Mouse (Mus musculus): Measurements from ENCODE around the gene Samd14.
"Not testable (repeated sequence)": the region's sequence is repeated elsewhere in the genome, so short reads cannot be mapped to it uniquely, and the experiment has no call there.

The Samd14 gene

DNA sequence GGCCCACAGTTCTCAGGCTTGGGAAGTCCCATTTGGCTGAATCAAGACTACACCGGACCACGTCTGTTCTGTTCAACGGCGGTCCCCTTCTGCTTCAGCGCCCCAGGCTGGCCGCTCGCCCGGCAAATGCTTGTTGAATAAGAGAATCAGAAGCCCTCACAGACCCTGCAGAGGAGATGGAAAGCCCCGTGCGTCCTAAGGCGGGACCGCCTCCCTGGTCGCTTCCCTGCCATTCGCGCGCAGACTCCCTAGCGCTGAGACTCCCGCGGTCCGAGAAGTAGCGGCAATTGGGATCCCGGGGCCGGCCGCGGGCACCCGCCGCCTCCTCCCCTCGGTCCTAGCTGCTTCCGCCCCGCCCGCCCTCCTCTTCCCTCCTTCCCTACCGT is at the start of gene Samd14:
Gene Samd14 (plus strand): TSS at position 251 of the 386 bp plus-strand sequence.
- 0 out of 2 replicates have a peak, but pooled peaks have one; percentile 26 for ATAC-seq (ENCODE audit: insufficient number of reproducible peaks, low FRiP score, low TSS enrichment)

DNA sequence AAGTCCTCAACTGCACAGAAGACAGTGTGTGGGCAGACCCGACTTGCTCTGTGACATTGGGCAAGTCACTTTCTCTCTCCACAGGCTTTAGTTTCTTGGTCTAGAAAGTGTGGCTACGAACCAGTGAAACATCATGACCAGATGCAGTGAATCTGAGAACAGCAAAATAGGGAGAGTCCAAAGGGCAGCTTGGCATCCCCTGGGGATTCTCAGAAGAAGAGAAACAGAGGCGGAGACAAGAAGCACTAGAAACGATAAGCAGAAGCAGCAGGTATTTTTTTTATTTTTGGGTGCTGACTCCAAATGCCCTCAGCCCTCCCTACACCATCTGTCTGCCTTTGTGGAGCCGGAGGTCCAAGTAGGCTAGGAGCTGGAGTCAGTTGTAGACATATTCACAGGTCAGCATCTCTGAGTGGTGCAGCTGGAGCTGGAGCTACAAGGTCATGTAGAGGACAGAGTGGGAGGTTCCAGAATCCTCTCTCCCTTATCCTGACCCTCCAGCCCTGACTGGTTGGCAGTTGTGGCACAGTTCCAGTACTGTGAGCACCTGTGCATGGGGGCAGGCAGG is 47.1 kb upstream of the Samd14 start:
- no peak; the same call in 1 of the 2 replicates for ATAC-seq (ENCODE audit: insufficient number of reproducible peaks, low FRiP score, low TSS enrichment)

DNA sequence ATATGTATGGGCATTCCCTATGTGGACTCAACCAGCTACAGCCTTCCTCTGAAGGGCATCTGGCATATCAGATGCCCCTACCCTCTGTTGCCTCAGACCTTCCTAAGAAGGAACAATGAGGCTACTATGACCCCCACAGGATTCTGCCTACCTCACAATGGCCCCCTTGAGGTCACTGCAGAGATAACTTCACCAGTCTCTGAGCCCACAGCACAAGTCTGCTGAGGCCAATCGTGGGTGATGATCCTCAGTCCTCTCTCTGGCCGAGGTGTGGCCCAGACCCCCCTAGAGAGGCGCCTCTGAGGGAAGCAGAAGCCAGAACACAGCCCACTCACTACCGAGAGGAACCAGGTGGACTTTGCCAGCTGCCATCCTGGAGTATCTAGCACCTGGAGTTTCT is 42.3 kb upstream of the Samd14 start, which contains the start of gene Hils1:
Gene Hils1 (plus strand): TSS at position 175 of the 400 bp plus-strand sequence.
- ATAC-seq (ENCODE audit: insufficient number of reproducible peaks, low FRiP score, low TSS enrichment) = no peak

DNA sequence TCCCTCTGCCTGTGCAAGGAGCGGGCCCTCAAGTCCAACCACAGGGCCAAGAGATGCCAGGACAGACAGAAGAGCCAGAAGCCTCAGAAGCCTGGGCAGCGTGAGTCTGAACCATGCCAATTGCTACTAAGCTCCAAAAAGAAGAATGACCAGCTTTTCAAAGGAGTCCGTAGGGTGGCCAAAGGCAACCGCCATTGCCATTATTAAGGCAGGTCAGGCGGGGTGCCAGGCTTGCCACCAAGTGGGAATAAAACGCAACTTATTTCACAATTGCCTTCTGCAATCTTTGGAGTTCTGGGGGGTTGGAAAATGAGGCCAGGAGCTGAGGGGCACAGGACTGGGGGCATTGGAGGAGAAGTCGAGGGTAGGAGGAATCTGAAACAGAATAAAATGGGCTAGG is 41.5 kb upstream of the Samd14 start:
- no peak for ATAC-seq (ENCODE audit: insufficient number of reproducible peaks, low FRiP score, low TSS enrichment)

DNA sequence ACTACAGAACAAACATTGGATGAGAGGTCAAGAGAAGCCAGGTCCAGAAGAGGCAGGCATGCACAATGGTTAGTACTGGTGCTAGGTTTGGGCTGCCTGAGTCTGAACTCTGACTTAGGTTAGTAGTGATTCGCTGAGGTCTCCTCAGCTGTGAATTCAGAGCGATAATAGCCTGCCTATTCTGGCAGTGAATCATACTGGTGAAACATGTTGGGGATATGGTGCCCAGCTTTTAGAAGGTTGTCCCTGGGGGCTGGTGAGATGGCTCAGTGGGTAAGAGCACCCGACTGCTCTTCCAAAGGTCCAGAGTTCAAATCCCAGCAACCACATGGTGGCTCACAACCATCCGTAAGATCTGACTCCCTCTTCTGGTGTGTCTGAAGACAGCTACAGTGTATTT is 40.0 kb upstream of the Samd14 start:
- not testable (repeated sequence) for ATAC-seq (ENCODE audit: insufficient number of reproducible peaks, low FRiP score, low TSS enrichment)

DNA sequence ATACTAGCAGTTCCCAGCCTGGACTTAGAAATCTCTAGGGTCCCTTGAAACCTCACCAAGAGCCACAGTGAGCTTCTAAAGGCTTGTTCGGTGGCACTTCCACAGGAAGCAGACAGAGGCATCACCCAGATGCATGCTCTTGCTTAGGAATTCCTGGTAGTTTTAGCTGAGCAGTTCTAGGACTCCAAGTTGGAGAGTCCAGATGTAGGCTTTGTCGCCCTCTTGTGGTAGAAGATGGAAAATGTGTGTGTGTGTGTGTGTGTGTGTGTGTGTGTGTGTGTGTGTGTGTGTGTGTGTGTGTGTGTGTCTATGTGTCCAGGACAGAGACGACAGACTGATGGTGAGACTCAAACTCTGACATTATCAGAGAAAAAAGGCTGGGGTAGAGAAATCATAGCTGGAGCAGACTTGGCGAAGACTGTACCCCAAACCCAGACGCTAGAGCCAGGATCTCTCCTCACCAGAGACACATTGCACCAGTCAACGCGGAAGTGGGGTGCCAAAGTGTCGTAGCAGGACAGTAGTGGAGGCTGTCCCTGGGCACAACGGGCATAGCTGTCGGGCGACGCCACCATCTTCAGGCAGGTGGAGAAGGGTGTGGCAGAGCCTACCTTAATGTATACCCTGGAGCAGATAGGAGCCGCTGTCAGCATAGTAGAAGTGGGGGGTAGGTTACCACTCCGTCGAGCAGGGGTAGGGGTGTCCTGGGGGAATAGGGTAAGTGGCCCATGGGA is 39.3 kb upstream of the Samd14 start:
- ATAC-seq (ENCODE audit: insufficient number of reproducible peaks, low FRiP score, low TSS enrichment) = no peak

DNA sequence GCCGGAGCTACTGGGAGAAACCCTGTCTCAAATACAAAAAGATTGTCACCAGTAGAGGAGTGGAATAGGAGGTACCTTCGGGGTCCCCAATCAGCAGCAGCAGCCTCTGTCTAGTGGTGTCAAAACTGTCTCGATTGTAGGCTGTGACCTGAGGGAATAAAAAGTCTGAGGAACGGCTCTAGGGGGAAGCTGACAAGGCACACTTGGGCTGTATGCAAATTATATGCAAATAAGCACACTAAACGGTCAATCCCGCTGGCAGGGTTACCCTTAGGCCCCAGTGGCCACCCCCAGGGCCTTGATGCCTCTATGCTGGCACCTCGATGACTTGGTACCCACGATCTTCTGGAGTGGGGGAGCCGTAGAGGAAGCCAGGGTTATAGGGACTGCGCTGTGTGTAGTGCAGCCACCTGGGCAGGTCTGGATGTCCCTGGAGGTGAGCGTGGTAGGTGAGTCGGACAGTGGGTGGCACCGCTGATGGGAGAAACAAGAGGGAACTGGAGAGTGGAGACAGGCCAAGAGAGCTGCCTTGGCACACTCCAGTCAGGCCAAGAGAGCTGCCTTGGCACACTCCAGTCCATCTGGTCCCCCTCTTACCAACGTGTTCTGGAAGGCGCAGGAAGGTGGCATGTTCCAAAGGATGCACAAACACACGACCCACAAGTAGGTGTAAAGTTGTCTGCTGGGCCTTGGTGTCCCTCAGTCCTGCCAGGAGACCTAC is 37.6 kb upstream of the Samd14 start:
- ATAC-seq (ENCODE audit: insufficient number of reproducible peaks, low FRiP score, low TSS enrichment) = peak; percentile 49; the same call in 1 of the 2 replicates

DNA sequence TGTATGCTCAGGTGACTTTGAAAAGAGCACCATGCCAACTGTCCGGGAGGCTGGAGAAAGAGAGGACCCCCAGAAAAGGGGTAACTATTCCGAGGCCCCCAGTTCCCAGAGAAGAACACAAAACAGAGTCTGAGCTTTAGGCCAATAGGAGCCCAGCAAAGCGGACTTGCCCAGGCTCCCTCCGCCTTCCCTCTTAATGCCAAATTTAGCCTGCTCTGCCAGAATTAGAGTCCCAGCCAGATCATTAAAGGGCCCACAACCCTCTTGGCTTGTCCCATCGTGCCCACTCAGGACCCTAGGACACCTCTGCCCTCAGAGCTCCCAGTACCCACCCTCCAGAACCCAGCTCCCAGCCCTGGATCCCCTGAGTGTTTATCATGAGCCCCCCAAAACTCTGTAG is 36.8 kb upstream of the Samd14 start:
- ATAC-seq (ENCODE audit: insufficient number of reproducible peaks, low FRiP score, low TSS enrichment) = no peak

DNA sequence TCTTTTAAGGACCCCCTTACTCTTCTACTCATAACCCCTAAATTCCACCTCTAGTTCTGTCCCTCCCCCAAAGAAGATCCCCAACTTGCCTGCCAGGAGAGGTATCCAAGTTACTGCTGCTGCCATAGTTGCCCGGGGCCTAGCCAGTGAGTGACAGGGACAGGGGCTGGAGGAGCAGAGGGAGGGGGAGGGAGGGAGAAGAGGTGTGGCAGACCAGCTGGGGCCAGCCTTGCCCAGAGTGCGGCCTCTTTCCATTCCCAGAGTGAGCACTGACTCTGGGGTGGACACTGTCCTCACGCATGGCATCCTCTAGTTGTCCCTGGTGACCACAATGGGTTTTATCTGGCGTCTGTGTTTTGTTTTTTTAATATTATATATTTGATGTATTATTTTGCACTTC is 36.4 kb upstream of the Samd14 start:
- no peak for ATAC-seq (ENCODE audit: insufficient number of reproducible peaks, low FRiP score, low TSS enrichment)

DNA sequence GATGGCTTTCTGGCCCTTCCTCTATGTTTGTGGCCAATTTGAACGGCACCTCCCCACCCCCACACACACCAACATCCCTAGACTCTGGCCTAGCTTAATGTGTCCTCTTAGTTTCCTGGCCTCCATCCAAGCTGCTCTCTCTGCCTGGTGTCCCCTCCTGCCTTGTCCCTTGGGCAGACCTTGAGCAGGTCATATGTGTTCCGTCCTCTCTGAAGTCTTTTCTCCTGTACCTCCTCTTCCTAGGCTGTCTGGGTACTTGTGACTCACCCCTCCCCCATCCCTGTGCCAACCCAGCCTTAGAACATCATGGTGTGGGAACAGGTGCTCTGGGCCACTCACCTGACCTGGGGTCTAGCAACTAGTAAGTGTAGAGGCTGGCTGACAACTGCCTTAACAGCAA is 34.7 kb upstream of the Samd14 start:
- no peak for ATAC-seq (ENCODE audit: insufficient number of reproducible peaks, low FRiP score, low TSS enrichment)

DNA sequence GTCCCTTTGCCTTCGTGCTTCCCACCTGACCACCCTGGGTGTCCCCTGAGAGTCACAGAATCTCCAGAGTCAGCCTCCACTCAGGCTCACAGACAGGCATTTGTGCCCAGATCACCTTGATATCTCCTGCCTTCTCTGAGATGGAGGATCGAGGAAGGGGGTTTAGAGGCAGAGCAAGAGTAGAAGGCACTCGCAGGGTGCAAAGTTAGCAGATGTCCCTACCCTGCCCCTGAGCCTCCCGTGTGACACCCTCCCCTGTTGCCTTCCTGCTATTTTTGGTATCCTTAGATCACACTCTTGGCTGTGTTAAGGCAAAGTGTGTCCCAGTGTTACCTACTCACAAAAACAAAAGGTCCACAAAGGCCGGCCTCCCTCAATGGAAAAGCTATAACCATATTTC is 33.5 kb upstream of the Samd14 start, which contains the start of gene Sgca:
Gene Sgca (minus strand): TSS at position 129 of the 400 bp plus-strand sequence.
- no peak for ATAC-seq (ENCODE audit: insufficient number of reproducible peaks, low FRiP score, low TSS enrichment)

DNA sequence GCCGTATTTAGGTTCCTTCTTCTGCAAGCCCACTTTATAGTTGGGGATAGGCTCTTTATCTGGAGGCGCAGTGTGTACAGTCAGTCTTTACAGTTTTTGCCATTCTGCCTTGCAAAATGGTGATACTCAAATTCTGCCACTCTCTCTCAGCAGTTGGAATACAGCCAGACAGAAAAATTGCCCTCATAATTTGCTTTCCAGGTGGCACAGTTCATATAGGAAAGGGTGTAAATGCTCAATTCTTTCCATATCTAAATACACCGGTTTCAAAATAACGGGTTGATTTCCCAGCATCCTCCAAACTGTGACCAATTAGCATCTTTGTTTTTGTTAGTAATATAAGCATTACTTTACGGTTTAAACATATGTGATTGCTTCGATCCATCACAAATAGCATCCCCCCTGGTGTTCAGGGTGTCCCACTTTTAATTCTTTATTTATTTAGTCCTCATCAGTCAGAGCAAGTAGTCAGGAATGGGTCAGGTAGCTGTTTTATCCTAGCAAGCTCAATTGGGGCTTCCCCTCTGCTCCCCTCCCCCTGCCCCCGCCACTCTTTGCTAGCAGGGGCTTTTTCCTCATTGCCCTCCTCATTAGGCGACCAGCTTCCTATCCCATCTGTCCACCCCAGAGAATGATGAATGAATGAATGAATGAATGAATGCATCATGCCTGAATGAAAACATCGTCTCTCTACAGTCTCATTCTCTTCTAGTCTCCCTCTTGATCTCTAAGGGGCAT is 31.3 kb upstream of the Samd14 start:
- no peak for ATAC-seq (ENCODE audit: insufficient number of reproducible peaks, low FRiP score, low TSS enrichment)

DNA sequence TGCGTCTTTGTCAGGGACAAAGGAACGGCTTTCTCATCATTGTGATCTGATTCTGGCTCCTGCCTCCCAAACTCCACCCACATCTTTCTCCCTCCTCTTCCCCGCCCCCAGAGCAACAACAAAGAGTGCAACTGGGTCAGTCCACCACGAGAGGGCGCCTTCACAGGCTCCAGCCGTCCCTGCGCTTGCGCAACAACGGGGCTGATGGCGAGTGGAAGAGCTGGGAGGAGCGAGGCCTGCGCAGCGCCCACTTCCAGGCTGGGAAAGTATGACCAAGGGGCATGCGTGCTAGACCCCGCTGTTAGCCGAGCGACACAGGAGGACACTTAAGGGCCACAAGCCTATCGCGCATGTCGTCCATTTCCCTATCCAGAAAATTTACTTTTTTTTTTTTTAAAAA is 30.7 kb upstream of the Samd14 start:
- peak; percentile 90 for ATAC-seq (ENCODE audit: insufficient number of reproducible peaks, low FRiP score, low TSS enrichment)

DNA sequence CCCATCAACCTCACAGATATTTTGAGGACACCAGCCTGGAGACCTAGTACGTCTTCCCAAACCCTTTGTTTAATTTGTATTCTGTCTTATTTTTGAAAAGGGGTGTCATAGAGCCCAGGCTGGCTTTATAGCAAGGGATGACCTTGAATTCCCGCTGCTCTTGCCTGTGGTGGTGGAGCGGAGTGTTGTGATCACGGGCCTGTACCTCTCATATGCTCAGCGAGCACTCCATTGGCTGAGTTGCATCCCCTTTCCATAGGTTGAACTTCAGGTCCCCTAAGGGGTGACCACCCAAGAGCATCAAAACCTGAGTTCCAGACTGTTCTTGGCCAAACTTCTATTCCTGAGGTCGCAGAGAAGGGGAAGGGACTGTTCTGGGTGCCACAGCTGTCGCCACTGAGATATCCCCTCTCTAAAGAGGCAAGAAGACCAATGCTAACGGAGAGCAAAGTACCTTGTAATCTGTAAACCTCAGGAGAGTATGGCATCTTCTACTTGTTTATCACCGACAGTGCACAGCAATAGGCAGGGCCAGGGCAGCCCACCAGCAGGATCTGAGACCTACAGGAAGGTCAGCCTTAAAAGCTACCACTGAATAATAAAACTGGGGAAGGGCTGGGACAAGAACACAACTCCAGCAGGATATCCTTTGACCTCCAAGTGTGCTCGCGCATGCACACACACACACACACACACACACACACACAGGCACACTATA is 30.1 kb upstream of the Samd14 start:
- ATAC-seq (ENCODE audit: insufficient number of reproducible peaks, low FRiP score, low TSS enrichment) = 0 out of 2 replicates have a peak, but pooled peaks have one; percentile 4

DNA sequence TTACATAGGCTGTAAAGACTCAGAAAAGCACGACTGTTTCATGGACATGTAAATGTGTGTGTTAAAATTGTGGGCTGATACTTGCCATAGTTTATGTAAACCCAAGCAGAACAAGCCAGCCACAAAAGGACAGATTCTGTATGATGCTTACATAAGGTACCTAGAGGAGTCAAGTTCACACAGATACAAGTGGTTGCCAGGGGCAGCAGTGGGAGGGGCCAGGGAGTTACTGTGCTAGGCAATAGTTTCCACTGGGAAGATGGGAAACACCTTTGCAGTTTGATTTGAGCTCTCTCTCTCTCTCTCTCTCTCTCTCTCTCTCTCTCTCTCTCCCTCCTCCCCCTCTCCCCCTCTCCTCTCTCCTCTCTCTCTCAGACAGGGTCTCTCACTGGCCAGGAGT is 24.5 kb upstream of the Samd14 start:
- no peak for ATAC-seq (ENCODE audit: insufficient number of reproducible peaks, low FRiP score, low TSS enrichment)

DNA sequence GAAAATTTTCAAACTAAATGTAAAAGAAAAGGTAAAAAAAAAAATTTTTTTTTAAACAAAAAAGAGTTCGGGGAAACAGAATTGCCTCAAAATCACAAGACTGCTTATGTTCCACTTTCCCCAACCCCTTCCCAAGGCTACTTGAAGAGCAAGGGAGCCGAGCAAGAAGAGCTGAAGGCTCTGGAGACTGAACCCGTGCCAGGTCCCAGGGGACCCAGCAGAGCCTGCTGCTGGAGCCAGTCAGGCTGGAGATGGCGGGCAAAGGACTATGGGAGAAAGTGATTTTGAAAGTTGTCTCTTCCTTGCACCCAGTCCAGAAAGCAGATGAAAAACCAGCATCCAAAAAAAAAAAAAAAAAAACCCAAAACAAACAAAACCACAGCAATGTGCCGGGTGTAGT is 23.9 kb upstream of the Samd14 start:
- no peak for ATAC-seq (ENCODE audit: insufficient number of reproducible peaks, low FRiP score, low TSS enrichment)

DNA sequence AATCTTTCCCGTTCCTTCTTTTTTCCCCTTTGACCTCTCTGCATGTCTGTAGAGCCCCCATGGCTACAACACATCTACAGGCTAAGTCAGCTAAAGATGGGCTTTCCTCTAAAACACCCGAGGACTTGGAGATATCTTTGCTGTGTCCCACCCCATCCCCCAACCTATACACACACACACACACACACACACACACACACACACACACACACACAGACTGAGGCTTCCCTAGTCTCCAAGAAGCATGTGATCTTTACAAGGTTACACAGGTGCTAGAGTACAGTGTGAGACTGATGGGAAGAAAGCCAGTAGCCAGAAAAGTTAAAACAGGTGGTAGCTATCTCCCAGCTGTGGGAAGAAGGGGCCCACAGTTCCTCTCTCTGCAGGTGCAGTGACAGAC is 23.2 kb upstream of the Samd14 start:
- no peak for ATAC-seq (ENCODE audit: insufficient number of reproducible peaks, low FRiP score, low TSS enrichment)

DNA sequence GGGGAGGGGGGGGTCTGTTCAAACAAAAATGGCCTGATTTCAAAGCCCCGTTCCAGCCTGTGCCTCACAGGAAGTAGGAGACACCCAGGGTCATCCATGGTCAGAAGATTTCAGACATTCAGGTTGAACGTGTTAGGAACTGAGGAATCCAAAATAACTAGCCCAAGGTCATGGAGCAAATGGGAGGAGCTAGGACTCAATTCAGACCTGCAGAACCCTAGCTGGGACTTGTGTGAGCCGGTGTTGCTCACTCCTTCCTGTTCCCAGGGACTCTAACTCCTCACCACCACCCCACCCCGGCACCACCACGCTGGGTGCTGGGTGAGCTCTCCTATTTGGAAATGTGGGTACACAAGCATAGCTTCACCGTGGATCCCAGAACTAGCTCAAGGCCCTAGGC is 22.3 kb upstream of the Samd14 start:
- ATAC-seq (ENCODE audit: insufficient number of reproducible peaks, low FRiP score, low TSS enrichment) = no peak

DNA sequence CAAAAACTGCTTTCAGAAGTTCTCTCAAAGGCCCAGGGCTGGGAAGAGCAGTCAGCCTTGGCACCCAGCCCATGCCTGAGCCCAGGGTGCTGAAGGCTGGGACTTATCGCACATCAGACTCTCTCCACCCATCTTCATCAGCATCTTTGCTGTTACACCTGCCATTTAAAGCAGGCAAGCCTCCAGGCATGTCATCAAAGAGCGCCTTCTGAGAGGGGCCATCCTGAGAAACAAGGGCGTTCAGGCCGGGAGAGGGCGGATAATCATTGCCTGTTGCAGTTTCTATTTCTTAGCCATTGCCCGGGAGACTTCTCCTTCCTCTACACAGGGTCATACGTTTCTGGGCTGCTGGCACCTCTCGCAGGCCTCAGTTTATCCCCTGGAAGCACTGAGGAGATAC is 21.8 kb upstream of the Samd14 start:
- ATAC-seq (ENCODE audit: insufficient number of reproducible peaks, low FRiP score, low TSS enrichment) = no peak

Measured in cerebellum, adult (tissue).